22 mouse cellular contexts compared by ENCODE assay signal in the genomic region with DNA sequence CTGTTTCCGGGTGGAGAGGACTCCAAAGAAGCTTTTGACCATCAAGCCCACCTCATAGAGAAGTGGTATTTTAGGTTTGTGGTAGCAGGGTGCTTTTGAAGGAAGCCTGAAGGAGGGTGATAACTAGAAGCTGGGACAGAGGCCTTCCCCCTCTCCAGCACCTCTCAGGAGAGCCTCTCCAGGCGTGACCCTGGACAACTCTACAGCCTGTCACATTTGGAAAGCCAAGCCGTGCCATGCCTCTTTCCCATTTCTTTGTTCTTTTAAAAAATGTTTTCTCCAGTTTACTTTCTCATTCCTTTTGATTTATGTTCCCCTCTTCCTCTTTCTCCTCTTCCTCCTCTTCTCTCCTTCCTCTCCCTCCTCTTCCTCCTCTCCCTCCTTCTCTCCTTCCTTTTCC.
A peak's percentile ranks its signal among the peaks of the same experiment; 100 is the strongest.
DNase-seq lines count a peak whose midpoint lies in the region; ATAC-seq and TF ChIP-seq lines count a peak whose summit lies in the region.
"Had no signal": no experiment of that assay in that cellular context is flagged by ENCODE, and none has a peak within 500 bp of the region (broad histone marks: within the 10 kb centered on the region; RNA-seq: fewer than 3 reads in every experiment).

No protein-coding gene starts in this region.

- no peak overlapping the region for H3K9ac ChIP-seq in forebrain, embryonic 16.5 days (replicated peaks; ENCODE audit: low read depth, low read length)
- H3K9ac ChIP-seq in liver, postnatal 0 days (replicated peaks): no peak overlapping the region
- no peak overlapping the region for H3K9ac ChIP-seq in liver, embryonic 11.5 days (ENCODE audit: low read depth, low read length)
- H3K9ac ChIP-seq in hindbrain, embryonic 11.5 days (ENCODE audit: low read depth, low read length): no peak overlapping the region
- no peak overlapping the region for H3K9ac ChIP-seq in hindbrain, embryonic 14.5 days
- H3K9ac ChIP-seq: heart, embryonic 15.5 days; limb, embryonic 12.5 days; neural tube, embryonic 15.5 days had no signal

- 0 out of 2 replicates have a peak overlapping the region, but pooled peaks have one; percentile 29 for H3K27ac ChIP-seq in forebrain, embryonic 16.5 days (ENCODE audit: low read length)
- no peak overlapping the region for H3K27ac ChIP-seq in forebrain, embryonic 10.5 days
- H3K27ac ChIP-seq in liver, postnatal 0 days (ENCODE audit: low read depth): no peak overlapping the region
- H3K27ac ChIP-seq in liver, embryonic 11.5 days (ENCODE audit: low read depth, low read length): no peak overlapping the region
- H3K27ac ChIP-seq in hindbrain, embryonic 11.5 days (ENCODE audit: low read depth, low read length): peak overlapping the region; percentile 37
- peak overlapping the region; percentile 9 for H3K27ac ChIP-seq in hindbrain, embryonic 14.5 days
- H3K27ac ChIP-seq: heart, embryonic 15.5 days; limb, embryonic 12.5 days; neural tube, embryonic 15.5 days had no signal

- H3K27me3 ChIP-seq in forebrain, embryonic 16.5 days (replicated peaks; ENCODE audit: control insufficient read depth, insufficient read depth, low read length): no peaks in the 10 kb centered on the region
- no peaks in the 10 kb centered on the region for H3K27me3 ChIP-seq in forebrain, embryonic 10.5 days (ENCODE audit: poor library complexity, severe bottlenecking)
- H3K27me3 ChIP-seq in liver, postnatal 0 days (ENCODE audit: insufficient read depth, low read length): no peaks in the 10 kb centered on the region
- H3K27me3 ChIP-seq in liver, embryonic 11.5 days (replicated peaks; ENCODE audit: control insufficient read depth, insufficient read depth, low read length): no peaks in the 10 kb centered on the region
- no peaks in the 10 kb centered on the region for H3K27me3 ChIP-seq in hindbrain, embryonic 11.5 days (ENCODE audit: control insufficient read depth, insufficient read depth, low read length)
- H3K27me3 ChIP-seq in hindbrain, embryonic 14.5 days (ENCODE audit: control insufficient read depth, insufficient read depth, low read length): no peaks in the 10 kb centered on the region
- H3K27me3 ChIP-seq: heart, embryonic 15.5 days; limb, embryonic 12.5 days; megakaryocyte, embryonic 14.5 days; neural tube, embryonic 15.5 days had no signal

- WGBS in forebrain, embryonic 16.5 days: 94% methylated on average over 3 of the region's 3 CpGs
- 93% methylated on average over 3 of the region's 3 CpGs for WGBS in forebrain, embryonic 10.5 days
- 58% methylated on average over 3 of the region's 3 CpGs for WGBS in liver, postnatal 0 days (ENCODE audit: insufficient replicate concordance)
- WGBS in liver, embryonic 11.5 days: 71% methylated on average over 3 of the region's 3 CpGs
- 93% methylated on average over 3 of the region's 3 CpGs for WGBS in hindbrain, embryonic 11.5 days
- WGBS in hindbrain, embryonic 14.5 days: 94% methylated on average over 3 of the region's 3 CpGs

- no peak overlapping the region for H3K4me3 ChIP-seq in forebrain, embryonic 16.5 days (replicated peaks; ENCODE audit: low read length)
- H3K4me3 ChIP-seq in forebrain, embryonic 10.5 days: no peak overlapping the region
- no peak overlapping the region for H3K4me3 ChIP-seq in liver, postnatal 0 days (ENCODE audit: low read depth, low read length)
- no peak overlapping the region for H3K4me3 ChIP-seq in liver, embryonic 11.5 days (ENCODE audit: low read depth, low read length)
- H3K4me3 ChIP-seq in hindbrain, embryonic 11.5 days (ENCODE audit: low read depth, low read length): no peak overlapping the region
- H3K4me3 ChIP-seq in hindbrain, embryonic 14.5 days (replicated peaks; ENCODE audit: low read length): no peak overlapping the region
- H3K4me3 ChIP-seq: gastrocnemius, adult 2 months; heart, embryonic 15.5 days; limb, embryonic 12.5 days; megakaryocyte, embryonic 14.5 days; neural tube, embryonic 15.5 days had no signal

- DNase-seq in forebrain, embryonic 10.5 days (ENCODE audit: extremely low spot score, low spot score): no peak
- DNase-seq in liver, postnatal 0 days: peak; percentile 1
- no peak for DNase-seq in liver, embryonic 11.5 days (ENCODE audit: low spot score)
- DNase-seq in hindbrain, embryonic 11.5 days (ENCODE audit: low spot score): no peak
- no peak for DNase-seq in hindbrain, embryonic 14.5 days (ENCODE audit: low spot score)
- DNase-seq: adrenal gland, postnatal 10 days; cerebellum, adult 11 months; cerebellum, adult 9-10 months; cerebellum, postnatal 36 days; gastrocnemius, adult 2 months; gastrocnemius, postnatal 36 days; kidney, adult 9 months; lung, postnatal 4 days; right cerebral cortex, postnatal 14 days had no signal

- no peak for TF ChIP-seq CTCF in liver, postnatal 0 days (IDR thresholded peaks at IDR 0.05; ENCODE audit: low read depth)

- no peak for ATAC-seq in forebrain, embryonic 16.5 days
- no peak for ATAC-seq in liver, postnatal 0 days
- ATAC-seq in liver, embryonic 11.5 days (replicated peaks; ENCODE audit: low FRiP score): no peak
- ATAC-seq in hindbrain, embryonic 11.5 days (ENCODE audit: low FRiP score): no peak
- ATAC-seq in hindbrain, embryonic 14.5 days (ENCODE audit: low FRiP score): no peak
- no peak for ATAC-seq in erythroid progenitor cell, adult 5-6 weeks (replicated peaks; ENCODE audit: low FRiP score, poor library complexity, severe bottlenecking)
- ATAC-seq: intestine, postnatal 0 days; Patski had no signal

- H3K36me3 ChIP-seq in forebrain, embryonic 16.5 days (ENCODE audit: control insufficient read depth, insufficient read depth): no peaks in the 10 kb centered on the region
- no peaks in the 10 kb centered on the region for H3K36me3 ChIP-seq in forebrain, embryonic 10.5 days (replicated peaks)
- no peaks in the 10 kb centered on the region for H3K36me3 ChIP-seq in liver, postnatal 0 days (replicated peaks; ENCODE audit: insufficient read depth, low read length)
- H3K36me3 ChIP-seq in liver, embryonic 11.5 days (ENCODE audit: control insufficient read depth, insufficient read depth, low read length): no peaks in the 10 kb centered on the region
- no peaks in the 10 kb centered on the region for H3K36me3 ChIP-seq in hindbrain, embryonic 11.5 days (ENCODE audit: control insufficient read depth, insufficient read depth, low read length)
- no peaks in the 10 kb centered on the region for H3K36me3 ChIP-seq in hindbrain, embryonic 14.5 days (replicated peaks; ENCODE audit: control insufficient read depth, insufficient read depth)
- H3K36me3 ChIP-seq: heart, embryonic 15.5 days; limb, embryonic 12.5 days; neural tube, embryonic 15.5 days had no signal

- no peak for TF ChIP-seq EP300 in liver, postnatal 0 days (IDR thresholded peaks at IDR 0.05; ENCODE audit: low read depth)

- H3K4me1 ChIP-seq in forebrain, embryonic 16.5 days (replicated peaks; ENCODE audit: control insufficient read depth, insufficient read depth, low read length): peaks cover 12% of the 10 kb centered on the region
- peaks cover 13% of the 10 kb centered on the region for H3K4me1 ChIP-seq in forebrain, embryonic 10.5 days
- H3K4me1 ChIP-seq in liver, postnatal 0 days (ENCODE audit: insufficient read depth): no peaks in the 10 kb centered on the region
- no peaks in the 10 kb centered on the region for H3K4me1 ChIP-seq in liver, embryonic 11.5 days (replicated peaks; ENCODE audit: control insufficient read depth, insufficient read depth, low read length)
- H3K4me1 ChIP-seq in hindbrain, embryonic 11.5 days (replicated peaks; ENCODE audit: control insufficient read depth, insufficient read depth, low read length): no peaks in the 10 kb centered on the region
- H3K4me1 ChIP-seq in hindbrain, embryonic 14.5 days (replicated peaks; ENCODE audit: control insufficient read depth, insufficient read depth, low read length): peaks cover 14% of the 10 kb centered on the region
- H3K4me1 ChIP-seq: megakaryocyte, embryonic 14.5 days had no signal

- H3K9me3 ChIP-seq in forebrain, embryonic 16.5 days (ENCODE audit: control insufficient read depth, low read length): no peaks in the 10 kb centered on the region
- no peaks in the 10 kb centered on the region for H3K9me3 ChIP-seq in forebrain, embryonic 10.5 days
- no peaks in the 10 kb centered on the region for H3K9me3 ChIP-seq in liver, postnatal 0 days (ENCODE audit: low read length)
- no peaks in the 10 kb centered on the region for H3K9me3 ChIP-seq in liver, embryonic 11.5 days (ENCODE audit: control insufficient read depth, low read length)
- H3K9me3 ChIP-seq in hindbrain, embryonic 11.5 days (ENCODE audit: control insufficient read depth, low read length): no peaks in the 10 kb centered on the region
- H3K9me3 ChIP-seq in hindbrain, embryonic 14.5 days (ENCODE audit: control insufficient read depth, low read length): no peaks in the 10 kb centered on the region
- H3K9me3 ChIP-seq: heart, embryonic 15.5 days; limb, embryonic 12.5 days; neural tube, embryonic 15.5 days had no signal

- H3K4me2 ChIP-seq in forebrain, embryonic 16.5 days (ENCODE audit: low read length): no peak overlapping the region
- no peak overlapping the region for H3K4me2 ChIP-seq in liver, postnatal 0 days (ENCODE audit: low read depth, low read length)
- H3K4me2 ChIP-seq in liver, embryonic 11.5 days: no peak overlapping the region
- no peak overlapping the region for H3K4me2 ChIP-seq in hindbrain, embryonic 11.5 days (replicated peaks; ENCODE audit: low read depth, low read length)
- H3K4me2 ChIP-seq in hindbrain, embryonic 14.5 days (replicated peaks): no peak overlapping the region
- H3K4me2 ChIP-seq: heart, embryonic 15.5 days; limb, embryonic 12.5 days had no signal

Comparison
In these comparisons a context has a peak if more than half of its experiments do, and no peak if none do; other contexts are left out.
1. H3K27ac ChIP-seq: peak in forebrain, embryonic 16.5 days (single experiment), hindbrain, embryonic 11.5 days (single experiment) and hindbrain, embryonic 14.5 days (single experiment); none in forebrain, embryonic 10.5 days (single experiment), liver, postnatal 0 days (single experiment) and liver, embryonic 11.5 days (single experiment).